Mouse (Mus musculus): ENCODE measurements around the gene Mpzl2. TPM values are rescaled to one million over a fixed set of nuclear protein-coding genes. Genes with fewer than 3 reads are reported as not detected.

Gene Mpzl2
- polyA plus RNA-seq, 1 experiment = not detected

DNA sequence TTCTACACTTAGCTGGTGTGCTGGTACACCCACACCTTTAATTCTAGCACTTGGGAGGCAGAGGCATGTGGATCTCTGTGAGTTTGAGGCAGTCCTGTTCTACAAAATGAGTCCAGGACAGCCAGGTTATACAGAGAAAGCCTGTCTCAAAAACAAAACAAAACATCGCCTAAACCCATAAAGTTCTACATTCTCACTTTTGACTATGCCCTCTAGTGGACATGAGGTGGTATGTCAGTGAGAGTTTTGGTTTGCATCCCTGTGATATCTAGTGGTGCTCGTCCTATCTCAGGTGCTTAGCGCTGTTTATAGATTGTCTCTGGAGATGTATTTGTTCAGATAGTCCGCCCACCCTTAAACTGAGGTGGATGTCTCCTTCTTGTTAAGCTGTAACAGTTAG lies 8.9 kb downstream of the Mpzl2 start:
- peaks cover 4% of the 10 kb centered on the region for H3K4me1 ChIP-seq (ENCODE audit: control insufficient read depth, insufficient read depth, low read length)
- no peak for TF ChIP-seq POLR2A (IDR thresholded peaks at IDR 0.05; ENCODE audit: borderline replicate concordance, low read depth, low read length)
- TF ChIP-seq CTCF (IDR thresholded peaks at IDR 0.05; ENCODE audit: low read depth, low read length) = no peak
- H3K27ac ChIP-seq (ENCODE audit: insufficient read depth, low read depth, low read length) = no peak overlapping the region
- no peak overlapping the region for H3K4me3 ChIP-seq (ENCODE audit: insufficient read depth, low read length)

GRCm38 (mm10) chr9:45049731-45050130 lies 10.1 kb downstream of the Mpzl2 start:
- Histone ChIP-seq H3K27ac (ENCODE audit: insufficient read depth, low read depth, low read length) (no peak overlapping the region), H3K4me3 (ENCODE audit: insufficient read depth, low read length) (no peak overlapping the region), H3K4me1 (ENCODE audit: control insufficient read depth, insufficient read depth, low read length) (peaks cover 4% of the 10 kb centered on the region)
- TF ChIP-seq CTCF (IDR thresholded peaks at IDR 0.05; ENCODE audit: low read depth, low read length) (no peak), POLR2A (IDR thresholded peaks at IDR 0.05; ENCODE audit: borderline replicate concordance, low read depth, low read length) (no peak)

- no peak overlapping the region for H3K4me3 ChIP-seq (ENCODE audit: insufficient read depth, low read length)
- no peak for TF ChIP-seq CTCF (IDR thresholded peaks at IDR 0.05; ENCODE audit: low read depth, low read length)
- TF ChIP-seq POLR2A (IDR thresholded peaks at IDR 0.05; ENCODE audit: borderline replicate concordance, low read depth, low read length) = no peak
- H3K4me1 ChIP-seq (ENCODE audit: control insufficient read depth, insufficient read depth, low read length) = peaks cover 4% of the 10 kb centered on the region
Measured at GRCm38 (mm10) chr9:45050301-45050700, 10.7 kb downstream of the Mpzl2 start.

GRCm38 (mm10) chr9:45055082-45055713 lies 15.6 kb downstream of the Mpzl2 start, which contains the start of gene Mpzl3:
Mpzl3 (plus strand) TSS chr9:45055186.
- TF ChIP-seq CTCF (IDR thresholded peaks at IDR 0.05; ENCODE audit: low read depth, low read length) = no peak
- TF ChIP-seq POLR2A (IDR thresholded peaks at IDR 0.05; ENCODE audit: borderline replicate concordance, low read depth, low read length) = no peak
- H3K27ac ChIP-seq (ENCODE audit: insufficient read depth, low read depth, low read length) = no peak within 1 kb of the TSS
- peak within 1 kb of the TSS; percentile 15; the same call in 1 of the 2 replicates for H3K4me3 ChIP-seq (ENCODE audit: insufficient read depth, low read length)
- H3K4me1 ChIP-seq (ENCODE audit: control insufficient read depth, insufficient read depth, low read length) = no peaks in the 10 kb centered on the region

More at GRCm38 (mm10) chr9:45050301-45050700, 10.7 kb downstream of the Mpzl2 start:
- H3K27ac ChIP-seq (ENCODE audit: insufficient read depth, low read depth, low read length) = no peak overlapping the region

DNA sequence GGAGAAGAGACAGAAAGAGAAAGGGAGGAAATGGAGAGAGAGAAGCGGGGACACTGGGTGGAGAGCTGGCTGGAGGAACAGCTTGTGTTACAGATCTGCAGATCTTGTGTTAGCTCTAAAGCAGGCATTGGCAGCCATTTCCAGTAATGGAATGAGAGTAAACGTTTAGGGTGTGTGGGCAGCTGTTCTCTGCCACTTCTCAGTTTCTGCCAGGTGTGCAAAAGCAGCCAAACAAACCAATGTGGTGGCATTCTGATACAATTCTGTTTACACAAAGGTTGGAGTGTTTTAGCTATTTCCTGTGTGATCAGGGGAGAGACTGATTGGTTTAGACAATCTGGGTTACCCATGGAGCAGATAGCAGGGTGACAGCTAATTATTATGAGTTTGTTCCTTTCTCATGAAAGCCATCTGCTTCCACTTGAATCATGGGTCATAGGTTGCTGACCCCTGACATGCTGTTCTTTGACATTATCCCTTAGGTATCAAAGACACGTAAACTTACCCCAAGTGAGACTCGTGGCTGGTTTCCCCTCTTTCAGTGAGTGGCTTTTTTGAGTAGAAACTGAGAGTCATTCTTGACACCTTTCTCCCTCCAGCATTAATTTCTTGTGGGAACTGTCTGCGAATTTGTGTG lies 18.8 kb downstream of the Mpzl2 start:
- H3K4me1 ChIP-seq (ENCODE audit: control insufficient read depth, insufficient read depth, low read length) = no peaks in the 10 kb centered on the region
- no peak overlapping the region for H3K4me3 ChIP-seq (ENCODE audit: insufficient read depth, low read length)
- no peak overlapping the region for H3K27ac ChIP-seq (ENCODE audit: insufficient read depth, low read depth, low read length)
- TF ChIP-seq POLR2A (IDR thresholded peaks at IDR 0.05; ENCODE audit: borderline replicate concordance, low read depth, low read length) = no peak
- TF ChIP-seq CTCF (IDR thresholded peaks at IDR 0.05; ENCODE audit: low read depth, low read length) = no peak

GRCm38 (mm10) chr9:45060151-45060550 lies 20.6 kb downstream of the Mpzl2 start:
- H3K4me1 ChIP-seq (ENCODE audit: control insufficient read depth, insufficient read depth, low read length) = no peaks in the 10 kb centered on the region
- TF ChIP-seq CTCF (IDR thresholded peaks at IDR 0.05; ENCODE audit: low read depth, low read length) (no peak), POLR2A (IDR thresholded peaks at IDR 0.05; ENCODE audit: borderline replicate concordance, low read depth, low read length) (no peak)
- no peak overlapping the region for H3K27ac ChIP-seq (ENCODE audit: insufficient read depth, low read depth, low read length)
- H3K4me3 ChIP-seq (ENCODE audit: insufficient read depth, low read length) = no peak overlapping the region

GRCm38 (mm10) chr9:45062677-45063076 lies 23.1 kb downstream of the Mpzl2 start:
- Histone ChIP-seq H3K4me1 (ENCODE audit: control insufficient read depth, insufficient read depth, low read length) (no peaks in the 10 kb centered on the region), H3K4me3 (ENCODE audit: insufficient read depth, low read length) (no peak overlapping the region), H3K27ac (ENCODE audit: insufficient read depth, low read depth, low read length) (no peak overlapping the region)
- no peak for TF ChIP-seq CTCF (IDR thresholded peaks at IDR 0.05; ENCODE audit: low read depth, low read length)
- TF ChIP-seq POLR2A (IDR thresholded peaks at IDR 0.05; ENCODE audit: borderline replicate concordance, low read depth, low read length) = no peak

DNA sequence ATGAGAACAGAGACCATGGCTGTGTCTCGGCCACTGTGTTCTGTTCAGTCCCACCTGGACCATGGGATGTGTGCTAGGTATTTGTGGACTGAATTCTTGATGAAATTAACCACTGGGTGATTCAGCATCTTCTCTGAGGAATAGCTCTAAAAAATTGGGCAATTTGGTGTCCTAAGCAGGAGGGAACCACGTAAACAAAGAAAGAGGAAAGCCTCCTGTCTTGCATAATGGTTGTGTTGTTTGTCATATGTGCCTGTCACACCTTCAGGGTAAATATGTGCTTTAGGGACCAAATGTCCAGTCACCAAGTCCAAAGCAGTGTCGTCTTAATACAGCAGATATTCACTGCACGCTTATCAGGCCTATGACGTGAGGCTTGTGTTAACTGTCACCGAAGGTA lies 24.8 kb downstream of the Mpzl2 start:
- H3K4me1 ChIP-seq (ENCODE audit: control insufficient read depth, insufficient read depth, low read length) = no peaks in the 10 kb centered on the region
- TF ChIP-seq POLR2A (IDR thresholded peaks at IDR 0.05; ENCODE audit: borderline replicate concordance, low read depth, low read length) (no peak), CTCF (IDR thresholded peaks at IDR 0.05; ENCODE audit: low read depth, low read length) (no peak)
- no peak overlapping the region for H3K27ac ChIP-seq (ENCODE audit: insufficient read depth, low read depth, low read length)
- no peak overlapping the region for H3K4me3 ChIP-seq (ENCODE audit: insufficient read depth, low read length)

- H3K4me1 ChIP-seq (ENCODE audit: control insufficient read depth, insufficient read depth, low read length) = no peaks in the 10 kb centered on the region
- no peak for TF ChIP-seq CTCF (IDR thresholded peaks at IDR 0.05; ENCODE audit: low read depth, low read length)
- TF ChIP-seq POLR2A (IDR thresholded peaks at IDR 0.05; ENCODE audit: borderline replicate concordance, low read depth, low read length) = no peak
Measured at GRCm38 (mm10) chr9:45066735-45067134, 27.1 kb downstream of the Mpzl2 start.

DNA sequence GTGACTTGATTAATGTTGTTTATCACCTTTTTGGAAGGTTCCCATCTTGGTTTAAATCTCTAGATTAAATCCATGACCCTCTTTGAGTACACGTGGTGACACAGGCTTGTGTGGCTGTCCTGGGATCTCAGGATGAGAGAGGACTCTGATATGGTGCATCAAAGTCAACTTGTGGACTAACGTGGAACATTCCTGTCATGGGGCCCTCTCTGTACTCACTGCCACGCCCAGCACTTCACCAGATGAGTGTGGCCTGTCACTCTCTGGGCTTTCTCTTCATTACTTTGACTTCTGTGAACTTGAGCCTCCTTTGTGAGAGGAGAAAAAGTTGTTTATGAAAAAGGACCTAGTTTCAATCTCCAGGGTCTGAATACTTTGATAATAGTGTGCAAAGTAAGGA lies 32.2 kb downstream of the Mpzl2 start:
- TF ChIP-seq CTCF (IDR thresholded peaks at IDR 0.05; ENCODE audit: low read depth, low read length) (no peak), POLR2A (IDR thresholded peaks at IDR 0.05; ENCODE audit: borderline replicate concordance, low read depth, low read length) (no peak)
- Histone ChIP-seq H3K4me3 (ENCODE audit: insufficient read depth, low read length) (no peak overlapping the region), H3K4me1 (ENCODE audit: control insufficient read depth, insufficient read depth, low read length) (no peaks in the 10 kb centered on the region), H3K27ac (ENCODE audit: insufficient read depth, low read depth, low read length) (no peak overlapping the region)

More at GRCm38 (mm10) chr9:45066735-45067134, 27.1 kb downstream of the Mpzl2 start:
- no peak overlapping the region for H3K4me3 ChIP-seq (ENCODE audit: insufficient read depth, low read length)
- no peak overlapping the region for H3K27ac ChIP-seq (ENCODE audit: insufficient read depth, low read depth, low read length)

All from bone marrow macrophage, adult 2 months (primary cell).